Mouse (Mus musculus) duodenum, adult 2 months (tissue): ENCODE data around the gene Ntrk1. TPM values are rescaled to one million over a fixed set of nuclear protein-coding genes. Genes with fewer than 3 reads are reported as not detected.

Experiments
- polyA plus RNA-seq: library from polyadenylated mRNA; depleted of rRNA; stranded (reverse); fragments of >200 nt; gene quantifications from 2 replicates; pipeline ENCODE4 v1.2.3, GENCODE M21; 2012; ENCODE audit warnings: low replicate concordance; rRNA removed

The Ntrk1 gene
- 0.06 and 0.26 TPM in 2 replicates for polyA plus RNA-seq

GRCm38 (mm10) chr3:87794922-87795325 lies at the start of gene Ntrk1:
Gene Ntrk1, minus strand, starts transcription at chr3:87795162.

GRCm38 (mm10) chr3:87824206-87824605 lies 29.2 kb upstream of the Ntrk1 start, which contains the start of gene Pear1:
Gene Pear1, minus strand, starts transcription at chr3:87824306.

GRCm38 (mm10) chr3:87796736-87797334 lies 1.9 kb upstream of the Ntrk1 start, which contains the start of gene Insrr:
Gene Insrr, plus strand, starts transcription at chr3:87796951.

DNA sequence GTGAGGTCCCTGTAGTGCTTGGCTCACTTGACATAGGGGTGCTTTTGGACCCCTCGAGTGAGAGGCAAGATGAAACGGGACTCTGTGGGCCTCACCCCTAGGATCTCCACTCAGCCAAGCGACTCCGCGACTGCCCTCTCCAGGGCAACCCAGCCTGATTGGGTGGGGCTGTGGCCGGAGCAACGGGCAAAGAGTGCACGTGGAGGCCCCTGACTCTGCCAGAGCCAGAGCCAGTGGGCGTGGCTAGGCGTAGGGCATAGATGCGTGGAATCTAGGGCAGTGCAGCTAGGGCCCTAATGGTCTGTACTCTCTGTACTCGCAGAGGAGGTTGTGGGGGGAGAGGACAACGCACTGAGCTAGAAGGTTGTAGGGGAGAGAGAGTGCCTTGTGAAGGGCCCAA lies 46.5 kb downstream of the Ntrk1 start, which contains the start of gene Lrrc71:
Lrrc71 (minus strand) TSS at position 195 of the 400 bp plus-strand sequence.

Other genes starting within 250 kb of the Ntrk1 start
- gene Arhgef11, start 177.6 kb downstream of the Ntrk1 start, polyA plus RNA-seq: 22.3 and 23.9 TPM in 2 replicates
- gene Lrrc71, start 46.5 kb downstream of the Ntrk1 start, polyA plus RNA-seq: 0.04 and 0.05 TPM in 2 replicates
- 1.4 and 2.1 TPM in 2 replicates for gene Insrr, start 1.8 kb upstream of the Ntrk1 start, polyA plus RNA-seq
- 13.9 and 17.0 TPM in 2 replicates for gene Pear1, start 29.1 kb upstream of the Ntrk1 start, polyA plus RNA-seq
- 1.4 and 3.9 TPM in 2 replicates for gene Sh2d2a, start 51.6 kb upstream of the Ntrk1 start, polyA plus RNA-seq
- 18.8 and 23.7 TPM in 2 replicates for gene Prcc, start 90.4 kb upstream of the Ntrk1 start, polyA plus RNA-seq
- gene Hdgf, start 111.2 kb upstream of the Ntrk1 start, polyA plus RNA-seq: 30.8 and 34.4 TPM in 2 replicates
- gene Mrpl24, start 124.3 kb upstream of the Ntrk1 start, polyA plus RNA-seq: 15.5 and 17.3 TPM in 2 replicates
- gene Isg20l2, start 135.2 kb upstream of the Ntrk1 start, polyA plus RNA-seq: 5.5 and 7.1 TPM in 2 replicates
- gene Rrnad1, start 135.6 kb upstream of the Ntrk1 start, polyA plus RNA-seq: 21.3 and 22.0 TPM in 2 replicates
- not detected in 2 replicates for gene Crabp2, start 153.5 kb upstream of the Ntrk1 start, polyA plus RNA-seq
- 1.4 and 1.7 TPM in 2 replicates for gene Nes, start 175.9 kb upstream of the Ntrk1 start, polyA plus RNA-seq
- gene Bcan, start 205.1 kb upstream of the Ntrk1 start, polyA plus RNA-seq: 0.07 and 1.2 TPM in 2 replicates
- not detected in 2 replicates for gene Hapln2, start 232.4 kb upstream of the Ntrk1 start, polyA plus RNA-seq
- gene Gpatch4, start 247.9 kb upstream of the Ntrk1 start, polyA plus RNA-seq: 1.3 and 2.0 TPM in 2 replicates